Mouse (Mus musculus) gastrocnemius, postnatal 10 days (tissue): ENCODE measurements around the gene Ngdn. TPM values are rescaled to one million over a fixed set of nuclear protein-coding genes. Genes with fewer than 3 reads are reported as not detected.

ENCODE experiments used
- microRNA-seq, 2 experiments: library from miRNA; unstranded; fragments of <30 nt; microRNA quantifications; one replicate each; pipeline ENCODE4 v1.2.0; 2021
- total RNA-seq, 2 experiments: library from RNA; stranded (reverse); gene quantifications; 2 replicates each; pipeline ENCODE4 v1.2.3; 2021

Gene Ngdn
- total RNA-seq, 2 experiments from 2014 or later = 22.4 to 24.1 TPM

Small RNA genes within 50 kb of the gene (microRNA-seq; reads per million reads assigned to microRNA genes)
- 67.0 to 151 reads per million in 2 experiments for gene Mir208b

Other genes with a start within 250 kb of the Ngdn start
- gene Slc7a8, start 233.5 kb upstream of the Ngdn start, total RNA-seq = 1 to 10 TPM; 5.7 to 7.5 TPM
- gene Rnf212b, start 201.3 kb upstream of the Ngdn start, total RNA-seq = not detected
- gene Homez, start 144.5 kb upstream of the Ngdn start, total RNA-seq = 1 to 10 TPM; 6.8 to 8.4 TPM
- gene Ppp1r3e, start 137.9 kb upstream of the Ngdn start, total RNA-seq = 1 to 10 TPM; 4.2 to 6.8 TPM
- 10 to 100 TPM; 28.2 to 29.3 TPM for gene Bcl2l2, start 132.1 kb upstream of the Ngdn start, total RNA-seq
- 1 to 10 TPM in 1 of 2 experiments, under 1 TPM in 1; 0.94 to 5.0 TPM for gene Gm20521, start 132.0 kb upstream of the Ngdn start, total RNA-seq
- gene Pabpn1, start 123.0 kb upstream of the Ngdn start, total RNA-seq = 10 to 100 TPM; 80.2 to 99.9 TPM
- gene Slc22a17, start 102.3 kb upstream of the Ngdn start, total RNA-seq = 10 to 100 TPM; 11.8 to 13.9 TPM
- gene Efs, start 89.3 kb upstream of the Ngdn start, total RNA-seq = 10 to 100 TPM; 12.6 to 16.0 TPM
- not detected for gene Il25, start 82.8 kb upstream of the Ngdn start, total RNA-seq
- 1 to 10 TPM; 1.6 to 3.3 TPM for gene Cmtm5, start 79.2 kb upstream of the Ngdn start, total RNA-seq
- 100 to 1,000 TPM in 1 of 2 experiments, 10 to 100 TPM in 1; 90.4 to 107 TPM for gene Myh6, start 48.5 kb upstream of the Ngdn start, total RNA-seq
- not detected for gene Gm17428, start 38.5 kb upstream of the Ngdn start, total RNA-seq
- 100 to 1,000 TPM; 393 to 495 TPM for gene Myh7, start 20.8 kb upstream of the Ngdn start, total RNA-seq
- 1 to 10 TPM; 1.8 to 3.0 TPM for gene Zfhx2, start 76.9 kb downstream of the Ngdn start, total RNA-seq
- 10 to 100 TPM; 12.8 to 13.9 TPM for gene Thtpa, start 79.3 kb downstream of the Ngdn start, total RNA-seq
- gene Ap1g2, start 91.1 kb downstream of the Ngdn start, total RNA-seq = 1 to 10 TPM; 4.6 to 5.0 TPM
- gene Jph4, start 101.5 kb downstream of the Ngdn start, total RNA-seq = 1 to 10 TPM; 1.5 to 1.6 TPM
- gene Dhrs2, start 206.6 kb downstream of the Ngdn start, total RNA-seq = not detected